Mouse (Mus musculus) bone marrow, adult 2 months (tissue): Measurements from ENCODE around the gene Cant1.

Experiments
- CTCF ChIP-seq: fragments of 200-500 bp; IDR thresholded peaks from 2 replicates; pipeline ENCODE4 v1.5.1; 2011; ENCODE audit warnings: low read length, control low read depth; ENCODE audit not compliant: control insufficient read depth, insufficient read depth
- POLR2A ChIP-seq: fragments of 200-500 bp; IDR thresholded peaks from 2 replicates; pipeline ENCODE4 v1.6.1; 2011; ENCODE audit warnings: low read depth, mild to moderate bottlenecking, control low read depth, low read length, borderline replicate concordance; ENCODE audit not compliant: control insufficient read depth

GRCm38 (mm10) chr11:118405311-118405710 is 13.6 kb downstream of the Cant1 start:
- TF ChIP-seq CTCF (no peak), POLR2A (no peak)
